Mouse (Mus musculus) adrenal gland (tissue): Measurements from ENCODE around the gene Mtx2.

Experiments
- intact Hi-C: fragments of 180-260 bp; cut with DNase I; formaldehyde crosslinking; loops from one replicate; pipeline ENCODE4 v1.15.1; 2025

Mtx2 gene

GRCm38 (mm10) chr2:74912031-74912430, 86.4 kb downstream of the Mtx2 start:
- intact Hi-C loops = no loop called here

- intact Hi-C loops = no loop called here
Measured at GRCm38 (mm10) chr2:74917880-74918537, 92.4 kb downstream of the Mtx2 start.

GRCm38 (mm10) chr2:74925968-74926814, 100.6 kb downstream of the Mtx2 start:
- intact Hi-C loops = no loop called here
